19 mouse cellular contexts compared by ENCODE assay signal in genomic region chr12:85757074-85757473, GRCm38 (mm10). TPM values are rescaled to one million over a fixed set of nuclear protein-coding genes. Genes with fewer than 3 reads are reported as not detected.
"Had no signal": no experiment of that assay in that cellular context is flagged by ENCODE, and none has a peak within 500 bp of the region (broad histone marks: within the 10 kb centered on the region; RNA-seq: fewer than 3 reads in every experiment).

No protein-coding gene starts in this region.

- H3K36me3 ChIP-seq: lung, embryonic 15.5 days; midbrain, embryonic 13.5 days; midbrain, embryonic 15.5 days; neural tube, embryonic 12.5 days; stomach, embryonic 15.5 days had no signal

- ATAC-seq: liver, postnatal 0 days; midbrain, embryonic 13.5 days; midbrain, embryonic 15.5 days had no signal

- DNase-seq: liver, postnatal 0 days; lung, adult 2 months; lung, postnatal 10 days; right cerebral cortex, postnatal 14 days; thymus, adult 2 months; thymus, postnatal 25 days; thymus, postnatal 4 days had no signal

- H3K4me3 ChIP-seq: lung, embryonic 15.5 days; megakaryocyte, embryonic 14.5 days; midbrain, embryonic 13.5 days; midbrain, embryonic 15.5 days; neural tube, embryonic 12.5 days; stomach, embryonic 15.5 days had no signal

- H3K4me1 ChIP-seq: megakaryocyte, embryonic 14.5 days; midbrain, embryonic 13.5 days; midbrain, embryonic 15.5 days; neural tube, embryonic 12.5 days; stomach, embryonic 15.5 days had no signal

- H3K9ac ChIP-seq: liver, postnatal 0 days; lung, embryonic 15.5 days; midbrain, embryonic 13.5 days; midbrain, embryonic 15.5 days; neural tube, embryonic 12.5 days; stomach, embryonic 15.5 days had no signal

- H3K27me3 ChIP-seq: lung, embryonic 15.5 days; midbrain, embryonic 13.5 days; midbrain, embryonic 15.5 days; neural tube, embryonic 12.5 days; stomach, embryonic 15.5 days had no signal

- H3K9me3 ChIP-seq: lung, embryonic 15.5 days; megakaryocyte, embryonic 14.5 days; midbrain, embryonic 13.5 days; midbrain, embryonic 15.5 days; neural tube, embryonic 12.5 days; stomach, embryonic 15.5 days had no signal

- H3K27ac ChIP-seq: lung, embryonic 15.5 days; macrophage; midbrain, embryonic 13.5 days; midbrain, embryonic 15.5 days; neural tube, embryonic 12.5 days; stomach, embryonic 15.5 days; stomach, postnatal 0 days had no signal

- H3K4me2 ChIP-seq: lung, embryonic 15.5 days; midbrain, embryonic 11.5 days; midbrain, embryonic 13.5 days; midbrain, embryonic 15.5 days; neural tube, embryonic 12.5 days; stomach, embryonic 15.5 days had no signal

RNA-seq across cellular contexts. Expression of gene Flvcr2, which starts 10.7 kb away (rescaled TPM):
- total RNA-seq: megakaryocyte progenitor cell, adult 5-6 weeks; monocyte, adult 5-6 weeks; neutrophil, adult 5-6 weeks had no signal
